Mouse (Mus musculus) liver, postnatal 0 days (tissue): Measurements from ENCODE around the gene B3gnt9.

Experiments used
- CTCF ChIP-seq: sonication (generic); IDR thresholded peaks from 2 replicates; pipeline ENCODE4 v1.5.1; 2016; ENCODE audit warnings: antibody characterized with exemption, low read depth
- EP300 ChIP-seq: IDR thresholded peaks from 2 replicates; pipeline ENCODE4 v1.6.1; 2016; ENCODE audit warnings: antibody characterized with exemption, low read depth, mild to moderate bottlenecking

DNA sequence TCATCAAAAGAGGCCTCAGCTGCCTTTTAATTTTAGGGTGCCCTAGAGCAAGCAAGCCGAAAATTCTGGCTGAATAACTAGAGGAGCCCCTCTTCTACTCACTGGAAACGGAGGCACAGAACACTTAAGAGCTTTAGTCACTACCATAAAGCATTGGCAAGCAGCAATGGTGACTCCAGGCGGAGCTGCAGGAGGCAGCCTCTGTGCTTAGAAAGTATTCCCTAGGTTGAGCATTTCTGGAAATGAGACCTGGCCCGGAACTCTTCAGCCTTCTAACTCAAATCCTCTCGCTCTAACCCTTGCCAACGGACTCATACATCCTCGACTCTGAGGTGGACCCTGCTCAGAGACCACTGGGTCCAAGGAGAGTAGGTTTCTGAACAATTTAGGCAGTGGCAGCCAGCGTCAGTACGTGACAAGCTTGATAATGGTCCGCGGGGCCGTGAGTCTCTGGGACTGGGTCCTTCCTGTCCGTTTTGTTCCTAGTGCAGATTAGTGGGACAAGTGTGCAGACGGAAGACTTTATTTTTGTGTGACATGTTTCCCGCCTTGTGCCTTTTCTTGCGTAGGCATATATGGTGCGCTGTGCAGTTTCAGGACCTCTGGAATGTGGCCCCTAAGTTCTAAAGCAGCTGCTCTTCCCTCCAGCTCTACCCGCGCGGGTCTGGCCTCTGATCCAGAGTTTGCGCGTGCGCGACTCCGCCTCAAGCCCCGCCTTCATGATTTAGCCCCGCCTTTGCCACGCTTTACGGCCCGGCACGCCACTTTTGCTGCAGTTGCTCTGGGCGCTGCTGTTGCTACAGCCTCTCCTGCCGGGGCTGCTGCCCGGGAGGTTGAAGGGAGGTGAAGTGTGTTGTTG lies 30.3 kb downstream of the B3gnt9 start, which contains the start of gene D230025D16Rik:
- no peak for TF ChIP-seq CTCF
- no peak for TF ChIP-seq EP300
